Mouse (Mus musculus) megakaryocyte-erythroid progenitor cell, adult 5 weeks (primary cell): ENCODE measurements around the gene Pgbd5. TPM values are rescaled to one million over a fixed set of nuclear protein-coding genes. Genes with fewer than 3 reads are reported as not detected.

ENCODE experiments used
- polyA plus RNA-seq: library from polyadenylated mRNA; stranded (reverse); fragments of >175 nt; gene quantifications from 2 replicates; pipeline ENCODE4 v1.2.3, GENCODE M21; 2012

The Pgbd5 gene
- polyA plus RNA-seq, result 0.03 TPM in 1 of 2 replicates, not detected in the other

GRCm38 (mm10) chr8:124439558-124439957 lies at the start of gene Pgbd5:
Gene Pgbd5, minus strand, starts transcription at chr8:124439658.

Other genes with a start within 250 kb of the Pgbd5 start
- gene Galnt2, start 208.3 kb downstream of the Pgbd5 start, polyA plus RNA-seq, result 58.4 and 62.5 TPM in 2 replicates
- gene Cog2, start 81.1 kb upstream of the Pgbd5 start, polyA plus RNA-seq, result 18.0 and 21.0 TPM in 2 replicates
- gene Agt, start 130.0 kb upstream of the Pgbd5 start, polyA plus RNA-seq, result 0.03 TPM in 1 of 2 replicates, not detected in the other
- gene Capn9, start 136.5 kb upstream of the Pgbd5 start, polyA plus RNA-seq, result not detected in 2 replicates
- 14.1 and 16.9 TPM in 2 replicates for gene 2310022B05Rik, start 223.7 kb upstream of the Pgbd5 start, polyA plus RNA-seq